Mouse (Mus musculus): ENCODE results near the gene Hand1.
"Not testable (repeated sequence)": the region's sequence is repeated elsewhere in the genome, so short reads cannot be mapped to it uniquely, and the experiment has no call there.

Gene Hand1

GRCm38 (mm10) chr11:57833296-57833977 lies 819 bp upstream of the Hand1 start:
- no peak for DNase-seq

GRCm38 (mm10) chr11:57831861-57832260 lies 757 bp downstream of the Hand1 start:
- no peak for DNase-seq

GRCm38 (mm10) chr11:57831281-57831781 lies 1.3 kb downstream of the Hand1 start:
- no peak for DNase-seq

GRCm38 (mm10) chr11:57829871-57830775 lies 2.5 kb downstream of the Hand1 start:
- DNase-seq = no peak

- DNase-seq = no peak
Observed at GRCm38 (mm10) chr11:57828955-57829870, 3.4 kb downstream of the Hand1 start.

DNA sequence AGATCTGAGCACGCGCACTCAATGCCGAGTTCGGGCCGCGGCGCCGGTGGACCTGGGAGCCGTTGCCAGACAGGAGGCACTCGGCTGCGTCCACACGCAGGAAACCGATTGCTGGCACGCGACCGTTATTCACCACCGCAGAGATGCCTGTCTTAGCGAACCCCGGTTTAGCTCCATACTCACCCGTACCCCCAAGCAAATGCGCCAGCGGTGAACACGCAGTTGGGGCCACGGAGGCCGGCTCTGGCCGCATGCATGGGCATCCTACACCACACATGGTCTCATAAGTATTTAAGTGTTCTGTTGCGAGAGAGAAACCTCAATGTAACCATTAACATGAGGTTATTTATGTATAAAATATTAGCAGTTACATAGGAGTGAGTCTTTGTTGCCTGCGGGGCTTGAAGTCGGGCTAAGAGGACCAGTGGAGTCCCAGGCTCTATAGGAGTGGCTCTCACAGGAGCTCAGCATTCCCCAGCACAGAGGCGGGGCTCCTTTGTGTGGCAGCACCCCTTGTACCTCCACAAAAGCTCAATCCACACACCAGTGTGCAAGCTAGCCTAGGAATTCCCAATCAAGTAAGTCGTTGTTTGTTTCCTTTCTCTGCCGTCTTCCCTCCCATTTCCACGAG lies 4.6 kb downstream of the Hand1 start:
- peak in 1 of 2 experiments; percentile 46 for DNase-seq

DNA sequence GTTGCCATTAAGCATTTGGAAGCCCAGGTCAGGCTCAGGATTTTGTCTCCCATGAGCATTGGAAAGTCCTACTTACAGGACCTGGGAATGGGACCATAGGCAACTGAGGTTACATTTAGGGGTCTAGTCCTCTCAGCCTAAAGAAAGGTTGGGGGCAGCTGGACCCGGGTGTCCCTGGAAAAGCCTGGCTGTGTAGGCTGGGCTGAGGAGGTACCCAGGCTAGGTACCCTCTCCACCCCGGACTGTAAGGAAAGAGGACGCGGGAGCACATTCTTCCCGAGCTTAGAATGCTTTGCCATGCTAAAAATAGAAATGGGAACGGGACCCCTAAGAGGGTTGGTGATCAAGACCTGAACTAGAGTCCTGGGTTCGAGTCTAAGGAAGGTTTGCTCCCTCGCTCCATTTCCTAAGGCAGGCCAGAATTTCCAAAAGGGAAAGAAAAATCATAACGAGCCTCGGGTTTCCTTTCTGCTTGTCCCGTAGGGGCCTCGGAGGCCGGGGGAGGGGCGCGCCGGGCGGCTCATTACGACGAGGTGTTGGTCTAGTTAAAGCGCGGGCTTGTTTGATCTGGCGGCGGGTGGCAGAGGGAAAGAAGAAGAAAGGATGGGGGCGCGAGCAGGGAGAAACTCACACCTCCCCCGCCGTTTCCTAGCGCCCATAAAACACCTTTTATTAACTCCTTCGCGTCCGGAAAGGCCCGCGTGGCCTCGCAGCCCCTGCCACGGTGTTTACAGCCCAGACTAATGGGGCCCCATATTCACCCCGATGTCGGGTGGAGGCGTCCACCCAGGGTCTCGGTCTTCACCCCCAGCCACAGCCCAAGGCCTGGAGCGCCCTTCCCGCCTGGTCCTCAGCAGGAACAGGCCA lies 5.3 kb downstream of the Hand1 start:
- DNase-seq = no peak

GRCm38 (mm10) chr11:57825234-57825633 lies 7.4 kb downstream of the Hand1 start:
- DNase-seq = not testable (repeated sequence)

- no peak for DNase-seq
Observed at GRCm38 (mm10) chr11:57823714-57824113, 8.9 kb downstream of the Hand1 start.

DNA sequence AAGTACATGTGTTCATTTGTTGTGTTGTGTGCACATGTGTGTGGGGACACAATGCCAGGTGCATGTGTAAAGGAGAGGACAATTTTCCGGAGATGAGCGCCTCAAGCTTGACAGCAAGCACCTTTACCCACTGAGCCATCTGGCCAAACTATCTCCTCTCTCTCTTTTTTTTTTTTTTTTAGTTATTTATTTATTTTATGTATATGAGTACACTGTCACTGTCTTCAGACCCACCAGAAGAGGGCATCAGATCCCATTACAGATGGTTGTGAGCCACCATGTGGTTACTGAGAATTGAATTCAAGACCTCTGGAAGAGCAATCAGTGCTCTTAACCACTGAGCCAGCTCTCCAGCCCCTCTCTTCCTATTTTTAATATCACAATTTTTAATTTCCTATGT lies 9.5 kb downstream of the Hand1 start:
- DNase-seq = not testable (repeated sequence)

GRCm38 (mm10) chr11:57819999-57820581 lies 12.5 kb downstream of the Hand1 start:
- peak; percentile 58 to 93 for DNase-seq

DNA sequence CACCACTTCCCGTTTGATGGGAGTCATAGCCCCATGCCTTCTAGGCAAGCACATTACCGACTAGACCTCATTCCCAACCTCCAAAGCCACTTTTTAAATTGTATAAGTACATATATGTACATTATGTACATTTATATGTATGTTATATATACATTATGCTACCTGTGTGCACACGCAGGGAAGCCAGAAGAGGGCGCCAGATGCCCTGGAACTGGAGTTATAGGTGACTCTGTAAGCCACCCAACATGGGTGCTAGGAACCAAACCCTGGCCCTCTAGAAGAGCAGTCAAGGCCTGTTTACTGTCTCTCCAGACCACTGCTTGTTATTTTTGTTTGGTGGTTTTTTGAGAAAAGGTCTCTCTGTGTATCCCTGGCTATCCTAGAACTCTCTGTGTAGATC lies 14.4 kb downstream of the Hand1 start:
- no peak for DNase-seq

- DNase-seq = no peak
Observed at GRCm38 (mm10) chr11:57813641-57814040, 19.0 kb downstream of the Hand1 start.

DNA sequence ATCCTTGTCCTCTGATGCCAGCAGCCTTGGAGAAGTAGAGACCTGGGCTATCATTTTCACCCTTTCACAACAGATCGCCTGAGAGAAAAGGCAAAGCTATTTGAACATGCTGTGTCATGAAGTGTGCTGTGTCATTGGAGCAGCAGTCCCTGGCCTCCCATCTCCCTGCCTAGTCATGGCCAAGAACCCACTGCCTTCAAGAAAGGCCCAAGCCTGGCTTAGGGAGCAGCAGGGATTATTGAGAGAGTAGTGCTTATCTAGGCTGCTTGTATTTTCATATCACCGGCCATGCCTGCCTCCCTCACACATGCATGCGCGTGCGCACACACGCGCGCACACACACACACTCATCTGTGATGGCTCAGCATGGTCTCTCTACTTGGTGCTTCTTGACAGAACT lies 20.4 kb downstream of the Hand1 start:
- DNase-seq = no peak

DNA sequence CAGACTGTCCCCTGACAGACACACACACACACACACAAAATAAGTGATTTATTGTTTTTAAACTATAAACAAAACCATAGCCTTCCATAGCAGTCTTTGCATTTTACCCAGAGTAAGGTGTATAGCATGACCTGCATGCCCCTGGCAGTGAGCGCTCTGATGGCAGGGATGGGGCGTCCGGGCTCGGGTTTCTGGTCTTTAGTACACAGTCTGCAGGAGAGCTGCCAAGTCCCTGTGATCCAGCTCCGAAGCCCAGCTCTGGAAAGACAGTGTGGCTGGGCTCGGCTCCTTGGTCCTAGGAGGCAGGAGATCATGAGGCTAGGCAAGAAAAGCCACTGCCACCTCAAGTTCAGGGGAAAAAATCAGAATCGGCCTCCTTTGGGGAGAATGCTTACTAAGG lies 21.6 kb downstream of the Hand1 start:
- DNase-seq = no peak

GRCm38 (mm10) chr11:57809732-57810098 lies 22.9 kb downstream of the Hand1 start:
- no peak for DNase-seq

- no peak for DNase-seq
Observed at GRCm38 (mm10) chr11:57809017-57809731, 23.4 kb downstream of the Hand1 start.

- no peak for DNase-seq
Observed at GRCm38 (mm10) chr11:57805047-57805446, 27.6 kb downstream of the Hand1 start.

DNA sequence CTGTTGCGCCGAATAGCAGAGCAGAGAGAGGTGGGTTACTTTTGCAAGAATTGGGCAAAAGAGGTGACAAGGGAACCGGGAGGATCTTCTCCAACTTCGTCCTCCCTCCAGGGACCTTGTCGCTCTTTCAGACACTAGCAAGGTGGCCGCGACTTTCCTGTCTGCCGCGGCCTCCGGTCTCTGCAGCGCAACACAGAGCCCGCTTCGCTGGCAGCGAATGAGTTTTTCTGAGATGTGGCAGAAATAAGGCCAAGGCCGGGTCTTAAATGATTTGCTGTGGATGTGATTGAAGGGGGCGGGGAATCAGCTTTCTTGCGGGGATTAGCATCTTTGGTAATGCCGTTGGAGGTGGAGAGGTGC lies 30.1 kb downstream of the Hand1 start:
- DNase-seq = peak; percentile 23 to 44

Data from kidney, postnatal 36 days (tissue).